Mouse (Mus musculus): ENCODE data around the gene Ndufa7. TPM values are rescaled to one million over a fixed set of nuclear protein-coding genes. Genes with fewer than 3 reads are reported as not detected.

Gene Ndufa7
- polyA plus RNA-seq, 1 experiment from 2014 or later: 461 TPM

Small RNAs within 50 kb of the gene (microRNA-seq; reads per million reads assigned to microRNA genes)
- not detected for gene Gm27740

Other genes starting within 250 kb of the Ndufa7 start
- gene Zfp414, start 195.5 kb upstream of the Ndufa7 start, polyA plus RNA-seq (2016; fragmentation: Nextera tagmentation; extraction: Ambion mirVana): 43.8 and 50.5 TPM in 2 replicates
- 0.87 TPM in 2 replicates for gene Pram1, start 186.5 kb upstream of the Ndufa7 start, polyA plus RNA-seq (2016; fragmentation: Nextera tagmentation; extraction: Ambion mirVana)
- gene Hnrnpm, start 137.7 kb upstream of the Ndufa7 start, polyA plus RNA-seq (2016; fragmentation: Nextera tagmentation; extraction: Ambion mirVana): 369 and 408 TPM in 2 replicates
- gene March2, start 105.9 kb upstream of the Ndufa7 start, polyA plus RNA-seq (2016; fragmentation: Nextera tagmentation; extraction: Ambion mirVana): 55.7 and 61.1 TPM in 2 replicates
- gene Rab11b, start 64.0 kb upstream of the Ndufa7 start, polyA plus RNA-seq (2016; fragmentation: Nextera tagmentation; extraction: Ambion mirVana): 412 and 463 TPM in 2 replicates
- gene Angptl4, start 42.7 kb upstream of the Ndufa7 start, polyA plus RNA-seq (2016; fragmentation: Nextera tagmentation; extraction: Ambion mirVana): 17.7 TPM in 2 replicates
- 31.5 and 32.3 TPM in 2 replicates for gene Kank3, start 14.1 kb upstream of the Ndufa7 start, polyA plus RNA-seq (2016; fragmentation: Nextera tagmentation; extraction: Ambion mirVana)
- gene Rps28, start within 50 bp of the Ndufa7 start, polyA plus RNA-seq (2016; fragmentation: Nextera tagmentation; extraction: Ambion mirVana): 672 and 679 TPM in 2 replicates
- 59.3 and 61.8 TPM in 2 replicates for gene Cd320, start 18.5 kb downstream of the Ndufa7 start, polyA plus RNA-seq (2016; fragmentation: Nextera tagmentation; extraction: Ambion mirVana)
- gene Gm7029, start 49.3 kb downstream of the Ndufa7 start, polyA plus RNA-seq (2016; fragmentation: Nextera tagmentation; extraction: Ambion mirVana): not detected in 2 replicates
- 2.6 and 4.1 TPM in 2 replicates for gene Kifc1, start 66.1 kb downstream of the Ndufa7 start, polyA plus RNA-seq (2016; fragmentation: Nextera tagmentation; extraction: Ambion mirVana)
- not detected in 2 replicates for gene Platr17, start 80.6 kb downstream of the Ndufa7 start, polyA plus RNA-seq (2016; fragmentation: Nextera tagmentation; extraction: Ambion mirVana)
- 60.3 and 62.1 TPM in 2 replicates for gene Daxx, start 84.8 kb downstream of the Ndufa7 start, polyA plus RNA-seq (2016; fragmentation: Nextera tagmentation; extraction: Ambion mirVana)
- 23.6 and 23.9 TPM in 2 replicates for gene Tapbp, start 91.3 kb downstream of the Ndufa7 start, polyA plus RNA-seq (2016; fragmentation: Nextera tagmentation; extraction: Ambion mirVana)
- 21.9 and 24.1 TPM in 2 replicates for gene Zbtb22, start 91.3 kb downstream of the Ndufa7 start, polyA plus RNA-seq (2016; fragmentation: Nextera tagmentation; extraction: Ambion mirVana)
- 64.3 and 68.1 TPM in 2 replicates for gene Rgl2, start 105.0 kb downstream of the Ndufa7 start, polyA plus RNA-seq (2016; fragmentation: Nextera tagmentation; extraction: Ambion mirVana)
- 184 and 191 TPM in 2 replicates for gene Pfdn6, start 115.8 kb downstream of the Ndufa7 start, polyA plus RNA-seq (2016; fragmentation: Nextera tagmentation; extraction: Ambion mirVana)
- gene Wdr46, start 116.1 kb downstream of the Ndufa7 start, polyA plus RNA-seq (2016; fragmentation: Nextera tagmentation; extraction: Ambion mirVana): 38.4 and 39.7 TPM in 2 replicates
- gene B3galt4, start 126.9 kb downstream of the Ndufa7 start, polyA plus RNA-seq (2016; fragmentation: Nextera tagmentation; extraction: Ambion mirVana): 7.9 and 8.3 TPM in 2 replicates
- 66.0 and 66.5 TPM in 2 replicates for gene Vps52, start 131.2 kb downstream of the Ndufa7 start, polyA plus RNA-seq (2016; fragmentation: Nextera tagmentation; extraction: Ambion mirVana)
- gene Rps18, start 131.4 kb downstream of the Ndufa7 start, polyA plus RNA-seq (2016; fragmentation: Nextera tagmentation; extraction: Ambion mirVana): 914 and 923 TPM in 2 replicates
- 15.2 and 16.8 TPM in 2 replicates for gene H2-K1, start 175.8 kb downstream of the Ndufa7 start, polyA plus RNA-seq (2016; fragmentation: Nextera tagmentation; extraction: Ambion mirVana)
- 25.9 and 30.7 TPM in 2 replicates for gene Ring1, start 200.1 kb downstream of the Ndufa7 start, polyA plus RNA-seq (2016; fragmentation: Nextera tagmentation; extraction: Ambion mirVana)
- gene H2-Ke6, start 203.5 kb downstream of the Ndufa7 start, polyA plus RNA-seq (2016; fragmentation: Nextera tagmentation; extraction: Ambion mirVana): 61.3 and 70.6 TPM in 2 replicates
- gene Slc39a7, start 207.1 kb downstream of the Ndufa7 start, polyA plus RNA-seq (2016; fragmentation: Nextera tagmentation; extraction: Ambion mirVana): 172 and 173 TPM in 2 replicates
- 65.2 and 69.1 TPM in 2 replicates for gene Rxrb, start 207.2 kb downstream of the Ndufa7 start, polyA plus RNA-seq (2016; fragmentation: Nextera tagmentation; extraction: Ambion mirVana)
- gene Col11a2, start 214.9 kb downstream of the Ndufa7 start, polyA plus RNA-seq (2016; fragmentation: Nextera tagmentation; extraction: Ambion mirVana): 5.7 and 6.3 TPM in 2 replicates